In genomic region chr3:102188972-102189371, GRCm38 (mm10) we compare ENCODE assay signal across 13 mouse cellular contexts. TPM values are rescaled to one million over a fixed set of nuclear protein-coding genes. Genes with fewer than 3 reads are reported as not detected.
DNase-seq lines count a peak whose midpoint lies in the region; ATAC-seq and TF ChIP-seq lines count a peak whose summit lies in the region.
"Had no signal": no experiment of that assay in that cellular context is flagged by ENCODE, and none has a peak within 500 bp of the region (broad histone marks: within the 10 kb centered on the region; RNA-seq: fewer than 3 reads in every experiment).

No protein-coding gene starts in this region.

- 14% methylated on average over 6 of the region's 6 CpGs for WGBS in forebrain, embryonic 12.5 days
- WGBS in forebrain, embryonic 16.5 days = 10% methylated on average over 6 of the region's 6 CpGs
- 15% methylated on average over 6 of the region's 6 CpGs for WGBS in midbrain, embryonic 11.5 days
- 14% methylated on average over 6 of the region's 6 CpGs for WGBS in midbrain, embryonic 13.5 days
- 10% methylated on average over 6 of the region's 6 CpGs for WGBS in heart, postnatal 0 days
- 12% methylated on average over 6 of the region's 6 CpGs for WGBS in neural tube, embryonic 12.5 days

- no peak for ATAC-seq in forebrain, embryonic 12.5 days (ENCODE audit: low FRiP score)
- no peak for ATAC-seq in forebrain, embryonic 16.5 days
- peak; percentile 57 for ATAC-seq in midbrain, embryonic 11.5 days (ENCODE audit: low FRiP score)
- no peak for ATAC-seq in midbrain, embryonic 13.5 days
- peak; percentile 66 for ATAC-seq in heart, postnatal 0 days (ENCODE audit: insufficient read depth, low read depth)
- no peak for ATAC-seq in neural tube, embryonic 12.5 days (ENCODE audit: low FRiP score, low read depth)

- no peak overlapping the region for H3K4me3 ChIP-seq in forebrain, embryonic 12.5 days (replicated peaks)
- H3K4me3 ChIP-seq in forebrain, embryonic 16.5 days (replicated peaks; ENCODE audit: low read length) = no peak overlapping the region
- no peak overlapping the region for H3K4me3 ChIP-seq in midbrain, embryonic 11.5 days (ENCODE audit: low read depth, low read length)
- H3K4me3 ChIP-seq in midbrain, embryonic 13.5 days (replicated peaks) = no peak overlapping the region
- H3K4me3 ChIP-seq in heart, postnatal 0 days (ENCODE audit: low read depth, low read length) = no peak overlapping the region
- no peak overlapping the region for H3K4me3 ChIP-seq in neural tube, embryonic 12.5 days
- H3K4me3 ChIP-seq: limb, embryonic 12.5 days; myocyte had no signal

- intact Hi-C loops in left cerebral cortex, postnatal 14 days (cut with DNase I) = loop anchor here (5.0 kb wide), 1 partner anchor 42 kb away; no protein-coding TSS in a partner anchor
- intact Hi-C loops in left cerebral cortex, postnatal 4 days (cut with DNase I) = no loop called here

- H3K4me1 ChIP-seq in forebrain, embryonic 12.5 days = peaks cover 28% of the 10 kb centered on the region
- peaks cover 11% of the 10 kb centered on the region for H3K4me1 ChIP-seq in forebrain, embryonic 16.5 days (replicated peaks; ENCODE audit: control insufficient read depth, insufficient read depth, low read length)
- peaks cover 17% of the 10 kb centered on the region for H3K4me1 ChIP-seq in midbrain, embryonic 11.5 days (ENCODE audit: control insufficient read depth, insufficient read depth, low read length)
- peaks cover 29% of the 10 kb centered on the region for H3K4me1 ChIP-seq in midbrain, embryonic 13.5 days (replicated peaks)
- H3K4me1 ChIP-seq in heart, postnatal 0 days (ENCODE audit: control insufficient read depth, insufficient read depth) = peaks cover 39% of the 10 kb centered on the region
- peaks cover 31% of the 10 kb centered on the region for H3K4me1 ChIP-seq in neural tube, embryonic 12.5 days

- H3K4me2 ChIP-seq in forebrain, embryonic 12.5 days = peak overlapping the region; percentile 25; the same call in 1 of the 2 replicates
- H3K4me2 ChIP-seq in forebrain, embryonic 16.5 days (ENCODE audit: low read length) = no peak overlapping the region
- H3K4me2 ChIP-seq in midbrain, embryonic 11.5 days = no peak overlapping the region
- no peak overlapping the region; the same call in 1 of the 2 replicates for H3K4me2 ChIP-seq in midbrain, embryonic 13.5 days (replicated peaks)
- peak overlapping the region; percentile 44; the same call in 1 of the 2 replicates for H3K4me2 ChIP-seq in heart, postnatal 0 days (ENCODE audit: low read depth, low read length)
- peak overlapping the region; percentile 39 for H3K4me2 ChIP-seq in neural tube, embryonic 12.5 days (replicated peaks)
- H3K4me2 ChIP-seq: limb, embryonic 12.5 days had no signal

- no peaks in the 10 kb centered on the region for H3K36me3 ChIP-seq in forebrain, embryonic 12.5 days (replicated peaks)
- H3K36me3 ChIP-seq in forebrain, embryonic 16.5 days (ENCODE audit: control insufficient read depth, insufficient read depth) = no peaks in the 10 kb centered on the region
- no peaks in the 10 kb centered on the region for H3K36me3 ChIP-seq in midbrain, embryonic 11.5 days (ENCODE audit: control insufficient read depth, insufficient read depth, low read length)
- H3K36me3 ChIP-seq in midbrain, embryonic 13.5 days = peaks cover 4% of the 10 kb centered on the region; the same call in 1 of the 2 replicates
- H3K36me3 ChIP-seq in heart, postnatal 0 days (replicated peaks; ENCODE audit: control insufficient read depth, insufficient read depth, low read length) = peaks cover 33% of the 10 kb centered on the region
- no peaks in the 10 kb centered on the region for H3K36me3 ChIP-seq in neural tube, embryonic 12.5 days

- TF ChIP-seq CTCF in heart, postnatal 0 days (IDR thresholded peaks at IDR 0.05; ENCODE audit: low read depth) = no peak

- DNase-seq in midbrain, embryonic 11.5 days (ENCODE audit: low spot score, missing footprints) = no peak
- DNase-seq in heart, postnatal 0 days (ENCODE audit: low spot score) = peak; percentile 81
- no peak for DNase-seq in left cerebral cortex, postnatal 14 days (ENCODE audit: low spot score in 2 of 2)
- no peak for DNase-seq in left cerebral cortex, postnatal 4 days
- DNase-seq: B cell, adult 2 months; cerebellum, postnatal 10 days; right cerebral cortex, postnatal 14 days had no signal

- TF ChIP-seq EP300 in heart, postnatal 0 days (IDR thresholded peaks at IDR 0.05; ENCODE audit: low read depth) = no peak

- peaks cover 5% of the 10 kb centered on the region; the same call in 1 of the 2 replicates for H3K9me3 ChIP-seq in forebrain, embryonic 12.5 days
- H3K9me3 ChIP-seq in forebrain, embryonic 16.5 days (ENCODE audit: control insufficient read depth, low read length) = peaks cover 3% of the 10 kb centered on the region; the same call in 1 of the 2 replicates
- peaks cover 4% of the 10 kb centered on the region; the same call in 1 of the 2 replicates for H3K9me3 ChIP-seq in midbrain, embryonic 11.5 days (ENCODE audit: control insufficient read depth, low read length)
- peaks cover 6% of the 10 kb centered on the region; the same call in 1 of the 2 replicates for H3K9me3 ChIP-seq in midbrain, embryonic 13.5 days
- no peaks in the 10 kb centered on the region for H3K9me3 ChIP-seq in heart, postnatal 0 days (replicated peaks; ENCODE audit: control insufficient read depth, low read length)
- H3K9me3 ChIP-seq in neural tube, embryonic 12.5 days = no peaks in the 10 kb centered on the region; the same call in 1 of the 2 replicates

- H3K27ac ChIP-seq in forebrain, embryonic 12.5 days = no peak overlapping the region
- H3K27ac ChIP-seq in forebrain, embryonic 16.5 days (ENCODE audit: low read length) = no peak overlapping the region
- H3K27ac ChIP-seq in midbrain, embryonic 11.5 days (ENCODE audit: low read depth, low read length) = no peak overlapping the region
- H3K27ac ChIP-seq in midbrain, embryonic 13.5 days = no peak overlapping the region
- H3K27ac ChIP-seq in heart, postnatal 0 days (ENCODE audit: low read depth) = peak overlapping the region; percentile 51; the same call in 1 of the 2 replicates
- no peak overlapping the region for H3K27ac ChIP-seq in neural tube, embryonic 12.5 days
- H3K27ac ChIP-seq: limb, embryonic 12.5 days had no signal

- no peak overlapping the region for H3K9ac ChIP-seq in forebrain, embryonic 12.5 days
- no peak overlapping the region for H3K9ac ChIP-seq in forebrain, embryonic 16.5 days (replicated peaks; ENCODE audit: low read depth, low read length)
- H3K9ac ChIP-seq in midbrain, embryonic 11.5 days (ENCODE audit: low read length) = no peak overlapping the region
- no peak overlapping the region for H3K9ac ChIP-seq in midbrain, embryonic 13.5 days (replicated peaks)
- no peak overlapping the region for H3K9ac ChIP-seq in heart, postnatal 0 days (replicated peaks; ENCODE audit: low read depth, low read length)
- no peak overlapping the region for H3K9ac ChIP-seq in neural tube, embryonic 12.5 days
- H3K9ac ChIP-seq: limb, embryonic 12.5 days had no signal

- H3K27me3 ChIP-seq in forebrain, embryonic 12.5 days = peaks cover 40% of the 10 kb centered on the region
- peaks cover 8% of the 10 kb centered on the region; the same call in 1 of the 2 replicates for H3K27me3 ChIP-seq in forebrain, embryonic 16.5 days (replicated peaks; ENCODE audit: control insufficient read depth, insufficient read depth, low read length)
- H3K27me3 ChIP-seq in midbrain, embryonic 11.5 days (ENCODE audit: control insufficient read depth, insufficient read depth, low read length) = peaks cover 13% of the 10 kb centered on the region; the same call in 1 of the 2 replicates
- H3K27me3 ChIP-seq in midbrain, embryonic 13.5 days = peaks cover 37% of the 10 kb centered on the region
- no peaks in the 10 kb centered on the region for H3K27me3 ChIP-seq in heart, postnatal 0 days (ENCODE audit: control insufficient read depth, insufficient read depth, low read length)
- peaks cover 13% of the 10 kb centered on the region; the same call in 1 of the 2 replicates for H3K27me3 ChIP-seq in neural tube, embryonic 12.5 days (replicated peaks)

RNA-seq across cellular contexts. Expression of gene Vangl1, which starts 15.5 kb away (rescaled TPM):
- 4.3 and 5.8 TPM in 2 replicates for polyA plus RNA-seq in forebrain, embryonic 12.5 days (2016; fragmentation: Nextera tagmentation; extraction: Ambion mirVana)
- polyA plus RNA-seq in forebrain, embryonic 16.5 days (2015; fragmentation: Nextera tagmentation; extraction: Ambion mirVana) = 6.3 and 8.0 TPM in 2 replicates
- 9.3 and 10.2 TPM in 2 replicates for polyA plus RNA-seq in midbrain, embryonic 11.5 days (2014; fragmentation: Nextera tagmentation; extraction: Ambion mirVana)
- 5.9 and 7.3 TPM in 2 replicates for polyA plus RNA-seq in midbrain, embryonic 13.5 days (2015; fragmentation: Nextera tagmentation; extraction: Ambion mirVana)
- total RNA-seq in heart, postnatal 0 days (2014; rRNA removed; ENCODE audit: low replicate concordance) = 25.5 and 37.5 TPM in 2 replicates
- 10.8 and 12.4 TPM in 2 replicates for polyA plus RNA-seq in heart, postnatal 0 days (2015; fragmentation: Nextera tagmentation; extraction: Ambion mirVana)
- 12.3 and 14.9 TPM in 2 replicates for polyA plus RNA-seq in neural tube, embryonic 12.5 days (2016; fragmentation: Nextera tagmentation; extraction: Ambion mirVana)
- 1 to 10 TPM; 5.3 to 6.6 TPM for total RNA-seq in left cerebral cortex, postnatal 14 days (2021)
- total RNA-seq in left cerebral cortex, postnatal 4 days (2021) = 10 to 100 TPM; 10.4 to 12.8 TPM

Comparison
In these comparisons a context has a peak if more than half of its experiments do, and no peak if none do; other contexts are left out.
1. ATAC-seq: peak in midbrain, embryonic 11.5 days (single experiment) and heart, postnatal 0 days (single experiment); none in forebrain, embryonic 12.5 days (single experiment), forebrain, embryonic 16.5 days (single experiment), midbrain, embryonic 13.5 days (single experiment) and neural tube, embryonic 12.5 days (single experiment).
2. H3K4me2 ChIP-seq: peak in forebrain, embryonic 12.5 days (single experiment), heart, postnatal 0 days (single experiment) and neural tube, embryonic 12.5 days (single experiment); none in forebrain, embryonic 16.5 days (single experiment), midbrain, embryonic 11.5 days (single experiment) and midbrain, embryonic 13.5 days (single experiment).